Mouse (Mus musculus) lung, postnatal 14 days (tissue): Measurements from ENCODE around the gene Hps3.
"Not testable (repeated sequence)": the region's sequence is repeated elsewhere in the genome, so short reads cannot be mapped to it uniquely, and the experiment has no call there.

ENCODE experiments used
- DNase-seq: peaks from one replicate; pipeline ENCODE4 v3.0.0; 2021

Gene Hps3

DNA sequence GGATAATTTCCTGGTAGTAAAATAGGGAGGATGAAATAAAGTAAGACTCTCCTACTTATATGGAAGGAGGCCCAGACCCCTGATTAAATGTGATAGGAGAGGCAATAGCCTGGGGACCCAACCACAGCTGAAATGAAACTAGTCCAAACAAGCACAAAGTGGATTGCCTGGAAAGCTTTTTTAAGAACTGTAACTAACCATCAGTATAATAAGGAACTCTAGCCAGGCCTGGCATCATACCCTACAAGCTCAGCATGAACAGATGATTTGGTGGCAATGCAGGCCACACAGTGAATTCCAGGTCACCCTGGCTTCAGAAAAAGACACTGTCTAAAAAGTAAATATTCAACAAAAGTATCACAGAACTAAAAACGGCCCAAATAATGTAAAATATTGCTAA is 29.5 kb downstream of the Hps3 start:
- no peak for DNase-seq

DNA sequence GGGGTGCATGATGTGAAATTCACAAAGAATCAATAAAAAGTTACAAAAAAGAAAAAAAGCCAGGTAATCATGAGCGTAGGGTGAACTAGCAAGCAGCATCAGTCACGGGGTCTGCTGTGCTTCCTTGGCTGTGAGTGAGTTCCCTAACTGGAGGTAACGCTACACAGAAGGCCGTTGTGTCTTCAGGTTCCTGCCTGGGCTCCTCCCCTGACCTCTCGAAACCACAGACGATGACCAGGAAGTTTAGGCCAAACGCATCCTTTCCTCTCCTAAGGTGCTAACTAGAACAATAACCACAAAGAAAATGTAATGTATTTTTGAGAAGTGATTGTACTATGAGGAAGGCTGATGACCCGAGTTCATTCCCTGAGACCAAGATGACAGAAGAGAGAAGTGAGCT is 30.7 kb downstream of the Hps3 start:
- DNase-seq = no peak

DNA sequence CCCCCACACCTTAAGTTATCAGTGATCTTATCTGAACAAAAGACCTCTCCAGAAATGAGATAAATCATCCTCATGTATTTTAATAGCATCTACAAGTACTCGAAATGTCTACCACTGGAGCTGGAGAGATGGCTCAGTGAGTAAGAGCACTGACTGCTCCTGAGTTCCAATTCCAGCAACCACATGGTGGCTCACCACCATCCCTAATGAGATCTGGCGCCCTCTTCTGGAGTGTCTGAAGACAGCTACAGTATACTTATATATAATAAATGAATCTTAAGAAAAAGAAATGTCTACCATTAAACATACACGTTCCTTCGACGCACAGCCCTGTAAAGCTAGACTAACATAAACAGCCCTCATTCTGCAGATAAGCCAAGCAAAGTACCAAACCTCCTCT is 32.3 kb downstream of the Hps3 start:
- peak; percentile 49 for DNase-seq

GRCm38 (mm10) chr3:20000806-20001205 is 34.3 kb downstream of the Hps3 start:
- DNase-seq = no peak

GRCm38 (mm10) chr3:19999551-19999950 is 35.6 kb downstream of the Hps3 start:
- no peak for DNase-seq

- no peak for DNase-seq
These were observed 42.7 kb downstream of the Hps3 start for GRCm38 (mm10) chr3:19992388-19992787.

DNA sequence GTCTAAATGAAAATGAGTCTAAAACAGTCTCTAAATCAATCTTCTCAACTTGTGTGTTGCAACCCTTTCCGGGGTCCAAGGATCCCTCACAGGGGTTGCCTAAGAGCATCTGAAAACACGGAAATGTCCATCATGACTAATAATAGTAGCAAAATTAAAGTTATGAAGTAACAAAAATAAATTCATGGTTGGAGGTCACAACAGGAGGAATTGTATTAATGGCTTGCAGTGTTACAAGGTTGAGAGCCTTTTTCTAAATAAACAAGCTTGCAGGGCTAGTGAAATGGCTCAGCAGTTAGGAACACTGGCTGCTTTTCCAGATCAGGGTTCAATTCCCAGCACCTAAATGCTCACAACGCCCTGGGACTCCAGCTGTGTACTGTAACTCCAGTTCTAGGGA is 45.1 kb downstream of the Hps3 start:
- DNase-seq = no peak

DNA sequence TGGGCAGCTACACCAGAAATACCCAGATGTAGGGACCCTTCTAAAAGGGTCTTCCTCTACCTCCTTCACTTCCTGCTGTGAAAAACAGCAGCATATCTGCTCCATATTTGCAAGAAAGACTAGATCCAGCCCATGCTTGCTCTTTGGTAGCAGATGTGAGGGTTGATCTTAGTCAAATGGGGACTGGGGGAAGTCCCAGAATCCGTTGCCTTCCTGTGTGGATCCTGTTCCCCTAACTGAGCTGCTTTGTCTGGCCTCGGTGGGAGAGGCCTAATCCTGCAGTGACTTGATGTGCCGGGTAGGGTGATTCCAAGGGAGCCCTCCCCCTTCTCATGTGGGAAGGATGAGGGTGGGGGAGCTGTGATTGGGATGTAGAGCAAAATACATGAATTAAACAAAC is 49.0 kb downstream of the Hps3 start:
- no peak for DNase-seq

- no peak for DNase-seq
These were observed 52.3 kb downstream of the Hps3 start for GRCm38 (mm10) chr3:19982846-19983245.

DNA sequence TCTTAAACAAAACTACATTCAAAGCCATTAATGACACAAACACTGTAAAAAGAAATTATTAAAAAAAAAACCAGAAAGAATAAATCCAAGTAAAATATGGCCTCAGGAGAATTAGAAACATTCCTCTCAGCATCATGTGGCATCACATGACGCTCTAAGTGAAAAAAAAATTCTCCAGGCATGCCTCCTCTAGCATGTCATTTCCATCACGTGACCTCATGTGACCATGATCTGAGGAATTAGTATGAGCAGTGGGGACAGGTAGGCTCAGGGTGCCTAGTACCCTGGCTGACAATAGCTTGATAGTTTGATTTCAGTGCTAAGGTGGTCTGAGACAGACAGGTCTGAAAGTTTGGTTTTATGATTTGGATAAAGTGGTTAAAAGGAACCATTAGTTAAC is 54.0 kb downstream of the Hps3 start:
- no peak for DNase-seq

- DNase-seq = no peak
These were observed 56.6 kb downstream of the Hps3 start for GRCm38 (mm10) chr3:19978474-19978873.

DNA sequence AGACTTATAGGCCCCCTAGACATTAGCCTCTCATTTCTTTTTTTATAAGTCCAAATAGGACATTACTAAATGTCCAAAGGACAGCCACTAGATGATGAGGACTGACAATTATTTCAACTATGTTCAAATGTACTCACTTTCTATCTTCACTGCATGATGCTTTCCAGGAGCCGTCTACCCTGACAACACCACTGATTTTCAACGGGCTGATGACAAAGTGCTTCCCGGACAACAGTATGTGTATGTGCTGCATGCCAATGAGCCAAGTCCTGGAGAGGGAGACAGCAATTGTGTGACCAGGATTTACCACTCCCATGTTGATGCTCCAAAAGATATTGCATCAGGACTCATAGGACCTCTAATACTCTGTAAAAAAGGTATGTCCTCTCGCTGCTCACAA is 69.0 kb downstream of the Hps3 start:
- DNase-seq = no peak

GRCm38 (mm10) chr3:19965239-19965638 is 69.9 kb downstream of the Hps3 start:
- DNase-seq = no peak

GRCm38 (mm10) chr3:19964625-19965188 is 70.4 kb downstream of the Hps3 start:
- no peak for DNase-seq

DNA sequence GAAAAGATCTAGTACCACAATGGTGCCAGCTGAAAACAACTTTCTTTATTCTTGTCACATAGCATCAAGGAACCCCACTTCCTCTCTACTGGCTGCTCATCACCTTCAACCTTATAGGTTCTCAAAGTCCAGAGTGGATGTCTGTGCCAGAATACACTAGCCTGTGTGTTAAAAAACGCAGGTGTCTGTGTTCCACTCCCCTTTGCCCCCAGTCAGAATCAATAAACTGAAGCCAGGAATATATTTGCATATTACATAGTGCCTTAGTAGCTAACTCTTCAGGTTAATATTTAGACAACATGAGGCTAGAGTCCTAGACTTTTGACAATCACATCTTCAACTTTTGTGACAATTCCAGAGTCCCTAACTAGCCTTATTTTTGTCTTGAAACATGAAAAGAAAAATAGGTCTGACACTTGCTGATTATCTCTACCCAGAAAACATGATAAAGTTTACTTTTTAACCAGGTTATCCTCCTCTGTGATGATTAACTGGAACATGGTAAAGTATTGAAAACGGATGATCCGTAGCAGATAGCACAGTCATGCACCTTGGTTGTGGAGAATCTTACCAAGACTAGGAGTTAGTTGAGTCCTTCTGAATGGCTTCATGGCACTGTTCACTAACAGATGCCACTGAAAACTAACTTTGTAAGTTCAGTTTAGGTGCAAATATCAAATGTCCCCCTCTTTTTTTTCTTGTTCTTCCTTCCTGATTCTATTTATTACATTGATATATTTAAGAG is 72.2 kb downstream of the Hps3 start:
- DNase-seq = no peak

DNA sequence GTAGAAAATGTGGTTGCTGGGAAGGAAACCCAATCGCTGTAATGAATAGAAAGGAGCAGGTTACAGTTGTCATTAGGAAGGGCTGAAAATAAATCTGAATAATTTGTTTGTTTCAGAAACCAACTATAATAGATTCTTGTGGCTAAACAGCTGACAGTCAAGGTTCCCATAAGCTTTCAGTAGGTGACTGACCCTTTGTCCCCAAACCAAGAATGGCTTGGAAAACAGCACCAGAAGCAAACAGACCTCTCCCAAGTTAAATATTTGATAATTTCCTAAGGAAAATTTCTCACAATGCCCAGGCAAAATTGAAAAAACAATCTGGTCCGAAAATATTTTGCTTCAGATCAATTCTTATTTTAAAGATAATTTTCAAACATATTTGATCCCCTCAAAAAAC is 73.8 kb downstream of the Hps3 start:
- DNase-seq = no peak

DNA sequence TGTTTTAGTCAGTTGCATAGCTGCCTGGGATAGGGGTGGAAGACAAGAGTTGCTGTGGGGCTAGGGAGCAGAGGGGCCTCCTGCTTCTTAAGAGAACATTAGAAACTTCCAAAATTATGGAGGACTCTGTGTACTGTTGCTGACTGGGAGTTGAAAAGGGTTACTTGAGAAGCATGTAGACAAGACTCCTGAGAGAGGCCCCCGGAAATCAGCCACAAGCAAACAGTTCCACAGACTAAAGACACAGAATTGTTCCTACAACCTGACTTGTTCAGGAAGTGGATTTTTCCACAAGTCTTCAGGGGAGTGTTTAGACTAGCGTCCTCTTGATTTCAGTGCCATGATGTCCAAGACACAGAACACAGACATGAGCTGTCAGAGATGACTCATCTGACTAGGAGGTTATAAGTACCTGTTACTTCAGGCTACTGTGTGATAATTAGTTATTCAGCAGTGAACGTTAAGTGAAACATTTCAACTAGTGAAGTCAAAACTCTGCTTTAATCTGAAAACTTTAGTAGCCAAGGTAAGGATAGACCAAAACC is 74.5 kb downstream of the Hps3 start:
- DNase-seq = no peak

DNA sequence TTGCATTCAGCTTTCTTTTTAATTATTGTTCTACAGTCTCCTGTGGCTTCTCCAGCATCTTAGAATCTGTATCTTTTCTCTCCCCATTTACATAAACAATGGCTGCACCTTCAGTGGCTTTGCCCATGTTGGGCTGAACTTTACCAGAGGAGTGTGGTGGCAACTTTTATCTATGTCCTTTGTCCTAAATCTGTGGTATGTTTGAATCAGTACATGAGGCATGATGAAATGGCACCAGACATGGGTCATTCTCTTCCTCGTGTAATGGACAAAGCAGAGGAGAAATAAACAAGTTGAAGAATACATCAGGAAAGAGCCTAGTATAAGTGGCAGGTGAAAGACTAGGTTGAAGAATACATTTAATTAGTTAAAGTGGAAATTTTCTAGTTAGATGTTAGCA is 76.1 kb downstream of the Hps3 start:
- DNase-seq = no peak

DNA sequence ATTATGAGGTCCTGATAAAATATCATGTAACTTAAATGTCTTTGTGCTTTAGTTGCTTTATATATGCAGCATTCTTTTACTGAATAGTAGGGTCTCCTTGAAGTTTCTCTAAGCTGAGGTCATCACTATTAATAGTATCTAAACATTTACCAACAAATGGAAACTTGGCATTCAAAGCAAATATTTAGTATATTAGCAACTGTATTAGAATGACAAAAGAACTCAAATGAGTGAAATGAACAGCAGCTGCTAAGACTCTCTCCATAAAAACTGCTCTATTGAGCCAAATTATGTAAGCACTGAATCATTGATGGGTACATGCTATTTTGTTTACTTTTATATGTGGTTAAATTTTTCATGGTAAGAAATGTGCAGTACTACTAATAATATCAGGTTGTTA is 77.1 kb downstream of the Hps3 start:
- no peak for DNase-seq

- no peak for DNase-seq
These were observed 78.2 kb downstream of the Hps3 start, which contains the start of gene Cp for GRCm38 (mm10) chr3:19956885-19957284. TSS of gene Cp (plus strand) at chr3:19957054.

GRCm38 (mm10) chr3:19953865-19954264 is 81.2 kb downstream of the Hps3 start:
- peak; percentile 72 for DNase-seq

- DNase-seq = no peak
These were observed 81.7 kb downstream of the Hps3 start for GRCm38 (mm10) chr3:19953425-19953824.

DNA sequence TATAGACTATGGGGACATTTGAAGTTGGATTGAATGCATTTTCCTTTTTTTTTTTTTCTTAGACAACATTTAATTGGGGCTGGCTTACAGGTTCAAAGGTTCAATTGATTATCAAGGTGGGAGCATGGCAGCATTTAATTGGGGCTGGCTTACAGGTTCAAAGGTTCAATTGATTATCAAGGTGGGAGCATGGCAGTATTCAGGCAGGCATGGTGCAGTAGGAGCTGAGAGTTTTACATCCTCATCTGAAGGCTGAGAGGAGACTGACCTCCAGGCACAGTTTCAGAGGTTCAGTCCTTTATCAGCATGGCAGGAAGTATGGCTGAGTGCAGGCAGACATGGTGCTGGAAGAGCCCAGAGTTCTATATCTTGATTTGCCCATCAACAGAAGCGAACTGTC is 85.7 kb downstream of the Hps3 start:
- not testable (repeated sequence) for DNase-seq

- DNase-seq = no peak
These were observed 86.6 kb downstream of the Hps3 start for GRCm38 (mm10) chr3:19948552-19948951.
